Mouse (Mus musculus) midbrain, embryonic 13.5 days (tissue): ENCODE measurements around the gene Ttc17. TPM values are rescaled to one million over a fixed set of nuclear protein-coding genes. Genes with fewer than 3 reads are reported as not detected.

ENCODE experiments used
- ATAC-seq: fragments of 200-750 bp; cut with Nextera tagmentation; 2 replicates; pipeline ENCODE4 v1.8.0; 2017; ENCODE audit warnings: mild to moderate bottlenecking, moderate TSS enrichment, moderate library complexity
- H3K27ac ChIP-seq: fragments of 300-500 bp; sonication (generic); 2 replicates; pipeline ENCODE4 v1.5.1; 2015; ENCODE audit warnings: inconsistent platforms, mild to moderate bottlenecking, moderate library complexity
- H3K27me3 ChIP-seq: fragments of 300-500 bp; sonication (generic); 2 replicates; pipeline ENCODE4 v1.6.1; 2015; ENCODE audit warnings: mild to moderate bottlenecking, inconsistent platforms
- H3K36me3 ChIP-seq: fragments of 300-500 bp; sonication (generic); 2 replicates; pipeline ENCODE4 v1.6.1; 2015; ENCODE audit warnings: mild to moderate bottlenecking, inconsistent platforms
- H3K4me1 ChIP-seq: fragments of 300-500 bp; sonication (generic); replicated peaks from 2 replicates; pipeline ENCODE4 v1.6.1; 2015; ENCODE audit warnings: inconsistent platforms
- H3K4me2 ChIP-seq: fragments of 300-500 bp; sonication (generic); replicated peaks from 2 replicates; pipeline ENCODE4 v1.6.1; 2015; ENCODE audit warnings: moderate library complexity, mild to moderate bottlenecking, inconsistent platforms
- H3K4me3 ChIP-seq: fragments of 300-500 bp; sonication (generic); replicated peaks from 2 replicates; pipeline ENCODE4 v1.5.1; 2015; ENCODE audit warnings: mild to moderate bottlenecking, inconsistent platforms
- H3K9ac ChIP-seq: fragments of 300-500 bp; sonication (generic); replicated peaks from 2 replicates; pipeline ENCODE4 v1.6.1; 2015; ENCODE audit warnings: mild to moderate bottlenecking, inconsistent platforms
- H3K9me3 ChIP-seq: fragments of 300-500 bp; sonication (generic); 2 replicates; pipeline ENCODE4 v1.6.1; 2016; ENCODE audit warnings: mild to moderate bottlenecking, inconsistent platforms
- WGBS: fragments of 180-500 bp; shearing (Covaris S2); methylation state at CpG from one replicate; pipeline ENCODE4 v1.1.7; 2015; 5-methylcytosine and 5-hydroxymethylcytosine counted together
- polyA plus RNA-seq: library from polyadenylated mRNA; unstranded; fragments of >200 nt; fragmentation: Nextera tagmentation; extraction: Ambion mirVana; gene quantifications from 2 replicates; pipeline ENCODE4 v1.2.1, GENCODE M21; 2015

The Ttc17 gene
- polyA plus RNA-seq, 1 experiment from 2014 or later, result 21.7 TPM

GRCm38 (mm10) chr2:94333086-94333485 lies 73.4 kb downstream of the Ttc17 start:
- no peak overlapping the region for H3K27ac ChIP-seq
- no peaks in the 10 kb centered on the region for H3K4me1 ChIP-seq
- over 99% methylated on average over 2 of the region's 2 CpGs for WGBS
- no peaks in the 10 kb centered on the region for H3K9me3 ChIP-seq
- no peak overlapping the region for H3K9ac ChIP-seq
- no peak for ATAC-seq
- H3K4me3 ChIP-seq, result no peak overlapping the region
- H3K27me3 ChIP-seq, result no peaks in the 10 kb centered on the region
- H3K4me2 ChIP-seq, result no peak overlapping the region
- H3K36me3 ChIP-seq, result peaks cover 78% of the 10 kb centered on the region

GRCm38 (mm10) chr2:94329336-94329735 lies 77.2 kb downstream of the Ttc17 start:
- no peaks in the 10 kb centered on the region for H3K27me3 ChIP-seq
- no peak overlapping the region for H3K4me2 ChIP-seq
- no peak overlapping the region for H3K4me3 ChIP-seq
- no peak overlapping the region for H3K27ac ChIP-seq
- ATAC-seq, result no peak
- 97% methylated on average over 13 of the region's 13 CpGs for WGBS
- H3K4me1 ChIP-seq, result no peaks in the 10 kb centered on the region
- no peak overlapping the region for H3K9ac ChIP-seq
- no peaks in the 10 kb centered on the region for H3K9me3 ChIP-seq
- H3K36me3 ChIP-seq, result peaks cover 83% of the 10 kb centered on the region

GRCm38 (mm10) chr2:94327836-94328235 lies 78.7 kb downstream of the Ttc17 start:
- H3K4me1 ChIP-seq, result no peaks in the 10 kb centered on the region
- H3K4me3 ChIP-seq, result no peak overlapping the region
- no peak overlapping the region for H3K4me2 ChIP-seq
- H3K9ac ChIP-seq, result no peak overlapping the region
- 98% methylated on average over 3 of the region's 3 CpGs for WGBS
- H3K36me3 ChIP-seq, result peaks cover 89% of the 10 kb centered on the region
- ATAC-seq, result no peak
- H3K9me3 ChIP-seq, result no peaks in the 10 kb centered on the region
- no peaks in the 10 kb centered on the region for H3K27me3 ChIP-seq
- H3K27ac ChIP-seq, result no peak overlapping the region

GRCm38 (mm10) chr2:94319780-94320179 lies 86.7 kb downstream of the Ttc17 start:
- Histone ChIP-seq H3K4me2 (no peak overlapping the region), H3K27me3 (no peaks in the 10 kb centered on the region), H3K4me1 (no peaks in the 10 kb centered on the region), H3K4me3 (no peak overlapping the region), H3K9me3 (no peaks in the 10 kb centered on the region), H3K9ac (no peak overlapping the region), H3K27ac (no peak overlapping the region), H3K36me3 (peaks cover 70% of the 10 kb centered on the region)
- 89% methylated on average over 2 of the region's 2 CpGs for WGBS
- no peak for ATAC-seq

- Histone ChIP-seq H3K9me3 (no peaks in the 10 kb centered on the region), H3K36me3 (peaks cover 69% of the 10 kb centered on the region), H3K27ac (no peak overlapping the region), H3K27me3 (no peaks in the 10 kb centered on the region), H3K4me3 (no peak overlapping the region), H3K9ac (no peak overlapping the region), H3K4me1 (no peaks in the 10 kb centered on the region), H3K4me2 (no peak overlapping the region)
- no peak for ATAC-seq
- WGBS, result 59% methylated on average over 5 of the region's 5 CpGs
Measured at GRCm38 (mm10) chr2:94316526-94316925, 90.0 kb downstream of the Ttc17 start.

GRCm38 (mm10) chr2:94303984-94304383 lies 102.5 kb downstream of the Ttc17 start:
- Histone ChIP-seq H3K27me3 (no peaks in the 10 kb centered on the region), H3K36me3 (peaks cover 66% of the 10 kb centered on the region), H3K4me2 (no peak overlapping the region), H3K4me1 (no peaks in the 10 kb centered on the region), H3K9me3 (peaks cover 11% of the 10 kb centered on the region; the same call in 1 of the 2 replicates), H3K9ac (no peak overlapping the region), H3K4me3 (no peak overlapping the region), H3K27ac (no peak overlapping the region)
- 96% methylated on average over 10 of the region's 10 CpGs for WGBS
- ATAC-seq, result no peak

- H3K4me3 ChIP-seq, result no peak overlapping the region
- no peak overlapping the region for H3K4me2 ChIP-seq
- H3K27ac ChIP-seq, result no peak overlapping the region
- no peak for ATAC-seq
- no peaks in the 10 kb centered on the region for H3K4me1 ChIP-seq
- WGBS, result 83% methylated on average over 5 of the region's 5 CpGs
- H3K27me3 ChIP-seq, result no peaks in the 10 kb centered on the region
- H3K36me3 ChIP-seq, result peaks cover 66% of the 10 kb centered on the region
- no peak overlapping the region for H3K9ac ChIP-seq
- H3K9me3 ChIP-seq, result peaks cover 11% of the 10 kb centered on the region; the same call in 1 of the 2 replicates
Measured at GRCm38 (mm10) chr2:94302393-94302792, 104.1 kb downstream of the Ttc17 start.

GRCm38 (mm10) chr2:94301749-94302148 lies 104.7 kb downstream of the Ttc17 start:
- ATAC-seq, result no peak
- no peak overlapping the region for H3K27ac ChIP-seq
- no peak overlapping the region for H3K4me2 ChIP-seq
- no peak overlapping the region for H3K9ac ChIP-seq
- peaks cover 66% of the 10 kb centered on the region for H3K36me3 ChIP-seq
- H3K4me1 ChIP-seq, result no peaks in the 10 kb centered on the region
- no peaks in the 10 kb centered on the region for H3K27me3 ChIP-seq
- WGBS, result 97% methylated on average over 8 of the region's 8 CpGs
- H3K9me3 ChIP-seq, result peaks cover 11% of the 10 kb centered on the region; the same call in 1 of the 2 replicates
- no peak overlapping the region for H3K4me3 ChIP-seq

- Histone ChIP-seq H3K4me3 (no peak overlapping the region), H3K27me3 (no peaks in the 10 kb centered on the region), H3K27ac (no peak overlapping the region), H3K36me3 (peaks cover 35% of the 10 kb centered on the region), H3K9me3 (peaks cover 11% of the 10 kb centered on the region; the same call in 1 of the 2 replicates), H3K4me1 (no peaks in the 10 kb centered on the region), H3K4me2 (no peak overlapping the region), H3K9ac (no peak overlapping the region)
- WGBS, result 65% methylated on average over 3 of the region's 3 CpGs
- no peak for ATAC-seq
Measured at GRCm38 (mm10) chr2:94297467-94297866, 109.0 kb downstream of the Ttc17 start.

GRCm38 (mm10) chr2:94290483-94290882 lies 116.0 kb downstream of the Ttc17 start:
- H3K9me3 ChIP-seq, result no peaks in the 10 kb centered on the region
- peak; percentile 51 for ATAC-seq
- peaks cover 31% of the 10 kb centered on the region for H3K4me1 ChIP-seq
- H3K9ac ChIP-seq, result 0 out of 2 replicates have a peak overlapping the region, but pooled peaks have one; percentile 19
- under 1% methylated on average over 5 of the region's 5 CpGs for WGBS
- H3K27ac ChIP-seq, result no peak overlapping the region
- no peak overlapping the region for H3K4me3 ChIP-seq
- no peak overlapping the region; the same call in 1 of the 2 replicates for H3K4me2 ChIP-seq
- H3K36me3 ChIP-seq, result no peaks in the 10 kb centered on the region
- no peaks in the 10 kb centered on the region for H3K27me3 ChIP-seq

- no peaks in the 10 kb centered on the region for H3K36me3 ChIP-seq
- no peaks in the 10 kb centered on the region for H3K9me3 ChIP-seq
- peak overlapping the region; percentile 68 for H3K27ac ChIP-seq
- no peak overlapping the region for H3K9ac ChIP-seq
- H3K27me3 ChIP-seq, result no peaks in the 10 kb centered on the region
- ATAC-seq, result peak; percentile 41
- 29% methylated on average over 6 of the region's 6 CpGs for WGBS
- H3K4me1 ChIP-seq, result peaks cover 31% of the 10 kb centered on the region
- no peak overlapping the region for H3K4me3 ChIP-seq
- H3K4me2 ChIP-seq, result peak overlapping the region; percentile 25
Measured at GRCm38 (mm10) chr2:94289659-94290058, 116.8 kb downstream of the Ttc17 start.

- H3K4me3 ChIP-seq, result no peak overlapping the region
- peaks cover 31% of the 10 kb centered on the region for H3K4me1 ChIP-seq
- peak; percentile 95 for ATAC-seq
- peak overlapping the region; percentile 68 for H3K27ac ChIP-seq
- peak overlapping the region; percentile 25 for H3K4me2 ChIP-seq
- H3K27me3 ChIP-seq, result no peaks in the 10 kb centered on the region
- no peaks in the 10 kb centered on the region for H3K36me3 ChIP-seq
- H3K9me3 ChIP-seq, result no peaks in the 10 kb centered on the region
- no peak overlapping the region for H3K9ac ChIP-seq
- 0% methylated on average over 2 of the region's 2 CpGs for WGBS
Measured at GRCm38 (mm10) chr2:94289169-94289568, 117.3 kb downstream of the Ttc17 start.

- Histone ChIP-seq H3K9me3 (no peaks in the 10 kb centered on the region), H3K36me3 (no peaks in the 10 kb centered on the region), H3K4me2 (no peak overlapping the region), H3K4me3 (no peak overlapping the region), H3K9ac (no peak overlapping the region), H3K27ac (no peak overlapping the region), H3K27me3 (no peaks in the 10 kb centered on the region), H3K4me1 (peaks cover 31% of the 10 kb centered on the region)
- no peak for ATAC-seq
- 38% methylated on average over 5 of the region's 5 CpGs for WGBS
Measured at GRCm38 (mm10) chr2:94288086-94288485, 118.4 kb downstream of the Ttc17 start.
